Mouse (Mus musculus) MEL (cell line): ENCODE results near the gene Rnase2b. TPM values are rescaled to one million over a fixed set of nuclear protein-coding genes. Genes with fewer than 3 reads are reported as not detected.

Experiments
- DNase-seq: peaks from one replicate; pipeline ENCODE4 v3.0.0; 2011; ENCODE audit warnings: low read depth, low spot score
- H3K27ac ChIP-seq: 2 replicates; pipeline ENCODE4 v1.5.1; 2012; ENCODE audit warnings: low read depth, mild to moderate bottlenecking, control low read depth, low read length, moderate library complexity; ENCODE audit not compliant: control insufficient read depth
- H3K27me3 ChIP-seq, 2 experiments: fragments of 150-350 bp in 1 of 2; sonication (generic) in 1 of 2; 2 replicates each; pipeline ENCODE4 v1.6.1; 2012; ENCODE audit warnings: low read length in 2 of 2, mild to moderate bottlenecking in 2 of 2, improper control_type of control experiment in 1 of 2, moderate library complexity in 1 of 2; ENCODE audit not compliant: insufficient read depth in 2 of 2, control insufficient read depth in 1 of 2
- H3K36me3 ChIP-seq, 2 experiments: 2 replicates each; pipeline ENCODE4 v1.6.1; 2012 to 2014; ENCODE audit warnings: low read length in 2 of 2, improper control_type of control experiment in 1 of 2, inconsistent platforms in 1 of 2, mild to moderate bottlenecking in 1 of 2; ENCODE audit not compliant: insufficient read depth in 2 of 2, control insufficient read depth in 1 of 2
- H3K4me1 ChIP-seq, 2 experiments: fragments of 150-350 bp in 1 of 2; sonication (generic) in 1 of 2; 2 replicates each; pipeline ENCODE4 v1.6.1; 2012; ENCODE audit warnings: low read length in 2 of 2, improper control_type of control experiment in 1 of 2, mild to moderate bottlenecking in 1 of 2; ENCODE audit not compliant: insufficient read depth in 2 of 2, control insufficient read depth in 1 of 2
- H3K4me3 ChIP-seq, 2 experiments: fragments of 150-350 bp in 1 of 2; sonication (generic) in 1 of 2; 2 replicates each; pipeline ENCODE4 v1.5.1; 2012; ENCODE audit warnings: low read depth in 2 of 2, low read length in 2 of 2, mild to moderate bottlenecking in 2 of 2, moderate library complexity in 2 of 2, control low read depth in 1 of 2, improper control_type of control experiment in 1 of 2; ENCODE audit not compliant: control insufficient read depth in 1 of 2, insufficient read depth in 1 of 2
- H3K79me2 ChIP-seq: 2 replicates; pipeline ENCODE4 v1.6.1; 2012; ENCODE audit warnings: mild to moderate bottlenecking, low read length, moderate library complexity; ENCODE audit not compliant: control insufficient read depth, poor library complexity, insufficient read depth
- H3K9ac ChIP-seq: 2 replicates; pipeline ENCODE4 v1.6.1; 2012; ENCODE audit warnings: low read depth, mild to moderate bottlenecking, control low read depth, low read length, moderate library complexity; ENCODE audit not compliant: control insufficient read depth, poor library complexity, severe bottlenecking
- H3K9me3 ChIP-seq: fragments of 150-350 bp; sonication (generic); replicated peaks from 2 replicates; pipeline ENCODE4 v1.6.1; 2012; ENCODE audit warnings: mild to moderate bottlenecking, low read length, improper control_type of control experiment, moderate library complexity; ENCODE audit not compliant: insufficient read depth
- CTCF ChIP-seq, 3 experiments: IDR thresholded peaks in 2 of 3; conservative IDR thresholded peaks in 1 of 3; 2 replicates each; pipeline ENCODE4 v1.5.1; 2011 to 2012; ENCODE audit warnings: low read length in 3 of 3, low read depth in 2 of 3, mild to moderate bottlenecking in 2 of 3, improper control_type of control experiment in 1 of 3, inconsistent platforms in 1 of 3, mixed read lengths in 1 of 3, moderate library complexity in 1 of 3; ENCODE audit not compliant: control insufficient read depth in 1 of 3, insufficient read depth in 1 of 3, poor library complexity in 1 of 3, severe bottlenecking in 1 of 3
- ELF1 ChIP-seq: IDR thresholded peaks from 2 replicates; pipeline ENCODE4 v1.6.1; 2014; ENCODE audit warnings: low read depth, mild to moderate bottlenecking, inconsistent platforms, low read length, improper control_type of control experiment, moderate library complexity
- EP300 ChIP-seq, 2 experiments: IDR thresholded peaks; 2 replicates each; pipeline ENCODE4 v1.6.1; 2011; ENCODE audit warnings: improper control_type of control experiment in 2 of 2, low read length in 2 of 2, low read depth in 1 of 2, mild to moderate bottlenecking in 1 of 2
- ETS1 ChIP-seq: IDR thresholded peaks from 2 replicates; pipeline ENCODE4 v1.6.1; 2012; ENCODE audit warnings: low read depth, mild to moderate bottlenecking, inconsistent platforms, low read length, improper control_type of control experiment, moderate library complexity
- HCFC1 ChIP-seq: IDR thresholded peaks from 2 replicates; pipeline ENCODE4 v1.6.1; 2012; ENCODE audit warnings: low read depth, mild to moderate bottlenecking, inconsistent platforms, low read length, improper control_type of control experiment, moderate library complexity
- KAT2A ChIP-seq: conservative IDR thresholded peaks from 2 replicates; pipeline ENCODE4 v1.6.1; 2012; ENCODE audit warnings: low read depth, low read length, improper control_type of control experiment, inconsistent platforms
- MAX ChIP-seq: IDR thresholded peaks from 2 replicates; pipeline ENCODE4 v1.6.1; 2011; ENCODE audit warnings: low read length, improper control_type of control experiment
- MAZ ChIP-seq: IDR thresholded peaks from 2 replicates; pipeline ENCODE4 v1.6.1; 2012; ENCODE audit warnings: low read depth, mild to moderate bottlenecking, inconsistent platforms, low read length, improper control_type of control experiment
- MYB ChIP-seq: IDR thresholded peaks from 2 replicates; pipeline ENCODE4 v1.6.1; 2011; ENCODE audit warnings: mild to moderate bottlenecking, low read depth, low read length, improper control_type of control experiment
- MYC ChIP-seq: IDR thresholded peaks from 2 replicates; pipeline ENCODE4 v1.6.1; 2011; ENCODE audit warnings: low read depth, mild to moderate bottlenecking, low read length, improper control_type of control experiment, moderate library complexity
- NELFE ChIP-seq: IDR thresholded peaks from 2 replicates; pipeline ENCODE4 v1.6.1; 2011; ENCODE audit warnings: low read depth, low read length, improper control_type of control experiment
- POLR2AphosphoS5 ChIP-seq: IDR thresholded peaks from 2 replicates; pipeline ENCODE4 v1.6.1; 2012; ENCODE audit warnings: low read depth, borderline replicate concordance, mild to moderate bottlenecking, inconsistent platforms, low read length, moderate library complexity, mixed read lengths
- RAD21 ChIP-seq: IDR thresholded peaks from 2 replicates; pipeline ENCODE4 v1.6.1; 2011; ENCODE audit warnings: mild to moderate bottlenecking, low read depth, low read length, improper control_type of control experiment
- TBP ChIP-seq: IDR thresholded peaks from 2 replicates; pipeline ENCODE4 v1.8.0; 2011; ENCODE audit warnings: low read depth, low read length, improper control_type of control experiment
- TCF12 ChIP-seq: IDR thresholded peaks from 2 replicates; pipeline ENCODE4 v1.6.1; 2014; ENCODE audit warnings: low read depth, mild to moderate bottlenecking, inconsistent platforms, low read length, improper control_type of control experiment, moderate library complexity
- UBTF ChIP-seq: IDR thresholded peaks from 2 replicates; pipeline ENCODE4 v1.6.1; 2012; ENCODE audit warnings: low read depth, mild to moderate bottlenecking, inconsistent platforms, low read length, improper control_type of control experiment, moderate library complexity, borderline replicate concordance; ENCODE audit not compliant: insufficient read depth
- ZC3H11A ChIP-seq: IDR thresholded peaks from 2 replicates; pipeline ENCODE4 v1.6.1; 2012; ENCODE audit warnings: low read depth, mild to moderate bottlenecking, inconsistent platforms, low read length, improper control_type of control experiment
- ZNF384 ChIP-seq: IDR thresholded peaks from 2 replicates; pipeline ENCODE4 v1.6.1; 2012; ENCODE audit warnings: low read depth, mild to moderate bottlenecking, inconsistent platforms, low read length, improper control_type of control experiment
- polyA plus RNA-seq, 2 experiments: library from polyadenylated mRNA; stranded (reverse) in 1 of 2; unstranded in 1 of 2; fragments of >175 nt in 1 of 2; fragments of >200 nt in 1 of 2; gene quantifications; 2 replicates each; pipeline versions ENCODE4 v1.2.1 to v1.2.4; 2012; ENCODE audit warnings: low replicate concordance in 2 of 2, low read depth in 1 of 2; ENCODE audit not compliant: insufficient read length in 2 of 2, insufficient read depth in 1 of 2, missing spikeins in 1 of 2
- total RNA-seq: library from RNA; depleted of rRNA; stranded (reverse); fragments of 300-350 nt; gene quantifications from 2 replicates; pipeline ENCODE4 v1.2.3, GENCODE M21; 2012

Gene Rnase2b
- total and polyA plus RNA-seq, 3 experiments: not detected

- no peak for TF ChIP-seq KAT2A
- Histone ChIP-seq H3K79me2 (no peaks in the 10 kb centered on the region), H3K36me3 (peaks cover 0 to 9% of the 10 kb centered on the region in 2 experiments; a peak in 2 of 4 replicates), H3K4me3 (no peak overlapping the region), H3K4me1 (peaks cover 4 to 9% of the 10 kb centered on the region in 2 experiments; a peak in 3 of 4 replicates), H3K9me3 (no peaks in the 10 kb centered on the region), H3K27ac (no peak overlapping the region), H3K27me3 (no peaks in the 10 kb centered on the region), H3K9ac (no peak overlapping the region)
- DNase-seq: no peak
Measured at GRCm38 (mm10) chr14:51148006-51148405, 14.1 kb upstream of the Rnase2b start.

- H3K36me3 ChIP-seq: no peaks in the 10 kb centered on the region
- H3K4me1 ChIP-seq: peaks cover 0 to 4% of the 10 kb centered on the region in 2 experiments; a peak in 2 of 4 replicates
- no peaks in the 10 kb centered on the region for H3K79me2 ChIP-seq
- no peaks in the 10 kb centered on the region for H3K27me3 ChIP-seq
- H3K27ac ChIP-seq: no peak overlapping the region
- H3K4me3 ChIP-seq: no peak overlapping the region
- TF ChIP-seq NELFE (no peak), CTCF (IDR thresholded peaks at IDR 0.05 in 2 of 3, conservative IDR thresholded peaks at IDR 0.05 in 1 of 3; ENCODE audit: control insufficient read depth in 1 of 3, insufficient read depth in 1 of 3, low read depth in 2 of 3, low read length in 3 of 3, poor library complexity in 1 of 3, severe bottlenecking in 1 of 3) (no peak), MYB (no peak), MAZ (no peak), RAD21 (no peak), MAX (no peak), HCFC1 (no peak), ZC3H11A (no peak), ELF1 (no peak)
- TF ChIP-seq, all 39 proteins: peak for 0
- H3K9ac ChIP-seq: no peak overlapping the region
- no peaks in the 10 kb centered on the region for H3K9me3 ChIP-seq
- DNase-seq: no peak
Measured at GRCm38 (mm10) chr14:51149164-51149563, 12.9 kb upstream of the Rnase2b start.

GRCm38 (mm10) chr14:51150206-51150831, 11.7 kb upstream of the Rnase2b start:
- peak; percentile 26; the same call in 1 of the 2 replicates for TF ChIP-seq TCF12
- no peak for TF ChIP-seq ZNF384
- no peak for TF ChIP-seq UBTF
- TF ChIP-seq MYC: no peak
- TF ChIP-seq ETS1: no peak
- peak in 1 of 2 experiments; percentile 14; a peak in 1 of 4 replicates for TF ChIP-seq EP300 (IDR thresholded peaks at IDR 0.05; ENCODE audit: low read depth in 1 of 2, low read length in 2 of 2)
- no peak for TF ChIP-seq POLR2AphosphoS5
- TF ChIP-seq TBP: no peak
- no peak overlapping the region for H3K9ac ChIP-seq
- H3K27me3 ChIP-seq: no peaks in the 10 kb centered on the region
- H3K36me3 ChIP-seq: no peaks in the 10 kb centered on the region
- no peaks in the 10 kb centered on the region for H3K9me3 ChIP-seq
- H3K4me1 ChIP-seq: peaks cover 0 to 4% of the 10 kb centered on the region in 2 experiments; a peak in 2 of 4 replicates
- DNase-seq: no peak
- H3K4me3 ChIP-seq: no peak overlapping the region
- H3K27ac ChIP-seq: no peak overlapping the region
- H3K79me2 ChIP-seq: no peaks in the 10 kb centered on the region
